Mouse (Mus musculus) neural tube, embryonic 13.5 days (tissue): ENCODE measurements around the gene Gm20388. TPM values are rescaled to one million over a fixed set of nuclear protein-coding genes. Genes with fewer than 3 reads are reported as not detected.
"Not testable (repeated sequence)": the region's sequence is repeated elsewhere in the genome, so short reads cannot be mapped to it uniquely, and the experiment has no call there.

Experiments used
- ATAC-seq: fragments of 200-750 bp; cut with Nextera tagmentation; 2 replicates; pipeline ENCODE4 v1.8.0; 2017; ENCODE audit warnings: low read depth, mild to moderate bottlenecking, moderate TSS enrichment, moderate library complexity
- H3K27ac ChIP-seq: fragments of 300-500 bp; sonication (generic); replicated peaks from 2 replicates; pipeline ENCODE4 v1.5.1; 2015; ENCODE audit warnings: moderate library complexity, mild to moderate bottlenecking, inconsistent platforms
- H3K27me3 ChIP-seq: fragments of 300-500 bp; sonication (generic); 2 replicates; pipeline ENCODE4 v1.6.1; 2015; ENCODE audit warnings: mild to moderate bottlenecking, inconsistent platforms
- H3K36me3 ChIP-seq: fragments of 300-500 bp; sonication (generic); 2 replicates; pipeline ENCODE4 v1.6.1; 2015; ENCODE audit warnings: mild to moderate bottlenecking, inconsistent platforms
- H3K4me1 ChIP-seq: fragments of 300-500 bp; sonication (generic); replicated peaks from 2 replicates; pipeline ENCODE4 v1.6.1; 2015; ENCODE audit warnings: inconsistent platforms
- H3K4me2 ChIP-seq: fragments of 300-500 bp; sonication (generic); 2 replicates; pipeline ENCODE4 v1.6.1; 2015; ENCODE audit warnings: inconsistent platforms, mild to moderate bottlenecking, moderate library complexity
- H3K4me3 ChIP-seq: fragments of 300-500 bp; sonication (generic); 2 replicates; pipeline ENCODE4 v1.5.1; 2015; ENCODE audit warnings: mild to moderate bottlenecking, inconsistent platforms
- H3K9ac ChIP-seq: fragments of 300-500 bp; sonication (generic); 2 replicates; pipeline ENCODE4 v1.6.1; 2015; ENCODE audit warnings: moderate library complexity, mild to moderate bottlenecking, inconsistent platforms
- H3K9me3 ChIP-seq: fragments of 300-500 bp; sonication (generic); 2 replicates; pipeline ENCODE4 v1.6.1; 2016; ENCODE audit warnings: inconsistent platforms
- WGBS: fragments of 180-500 bp; shearing (Covaris S2); methylation state at CpG from one replicate; pipeline ENCODE4 v1.1.7; 2015; 5-methylcytosine and 5-hydroxymethylcytosine counted together
- polyA plus RNA-seq: library from polyadenylated mRNA; unstranded; fragments of >200 nt; fragmentation: Nextera tagmentation; extraction: Ambion mirVana; gene quantifications from 2 replicates; pipeline ENCODE4 v1.2.1, GENCODE M21; 2015

The Gm20388 gene
- polyA plus RNA-seq, 1 experiment from 2014 or later: 0.27 TPM

DNA sequence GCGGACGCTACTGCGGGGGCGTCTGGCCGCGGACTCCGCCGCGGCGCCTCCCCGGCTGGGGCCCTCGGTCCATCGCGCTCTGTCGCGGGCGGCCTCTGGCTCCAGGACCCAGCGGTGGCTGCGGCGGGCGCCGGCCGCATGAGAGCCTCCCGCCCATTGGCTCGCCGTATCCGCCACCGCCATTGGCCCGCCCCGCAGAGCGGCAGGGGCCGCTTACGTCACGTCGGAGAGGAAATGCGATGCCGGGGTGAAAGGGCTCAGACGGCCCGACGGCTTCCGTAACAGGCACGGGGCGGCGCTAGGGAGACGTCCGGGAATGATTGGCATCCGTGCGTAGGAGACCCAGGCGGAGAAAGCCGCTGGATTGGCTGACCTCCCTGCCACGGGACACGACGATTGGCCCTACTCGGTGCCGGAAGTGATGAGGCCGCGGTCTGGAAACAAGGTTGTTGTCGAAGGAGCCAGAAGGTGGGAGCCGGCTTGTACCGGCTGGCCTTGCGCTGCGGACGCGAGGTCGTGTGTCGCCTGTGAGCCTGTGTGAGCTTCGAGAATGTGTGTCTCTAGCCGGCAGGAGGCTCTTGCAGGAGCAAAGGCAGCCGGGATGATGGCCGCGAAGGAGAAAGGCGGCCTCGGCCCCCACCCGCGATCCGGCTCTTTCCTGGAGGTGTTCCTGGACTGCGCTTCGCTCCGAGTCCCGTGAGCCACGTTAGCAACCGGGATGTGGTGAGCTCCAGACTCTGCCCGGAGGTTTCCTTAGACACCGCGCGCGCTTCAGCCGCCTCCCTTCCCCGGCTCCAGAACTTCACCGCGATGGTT lies 3131.7 kb downstream of the Gm20388 start, which contains the start of gene Ankrd11:
Gene Ankrd11 (minus strand): TSS at position 120 of the 816 bp plus-strand sequence.
- WGBS: under 1% methylated on average over 89 of the region's 91 CpGs
- no peaks in the 10 kb centered on the region for H3K27me3 ChIP-seq
- peak; percentile 98 for ATAC-seq

GRCm38 (mm10) chr8:123042974-123043625 lies 3132.5 kb downstream of the Gm20388 start:
- H3K4me3 ChIP-seq: peak overlapping the region; percentile 100
- H3K36me3 ChIP-seq: peaks cover 15% of the 10 kb centered on the region
- H3K9ac ChIP-seq: peak overlapping the region; percentile 88
- no peaks in the 10 kb centered on the region for H3K9me3 ChIP-seq
- no peaks in the 10 kb centered on the region for H3K27me3 ChIP-seq
- peaks cover 43% of the 10 kb centered on the region for H3K4me1 ChIP-seq
- H3K27ac ChIP-seq: peak overlapping the region; percentile 98
- no peak for ATAC-seq
- WGBS: 26% methylated on average over 22 of the region's 22 CpGs
- H3K4me2 ChIP-seq: peak overlapping the region; percentile 85

More for the DNA sequence above, 3131.7 kb downstream of the Gm20388 start, which contains the start of gene Ankrd11:
- Histone ChIP-seq H3K4me3 (peak within 1 kb of the TSS; percentile 100), H3K4me2 (peak within 1 kb of the TSS; percentile 85), H3K9ac (peak within 1 kb of the TSS; percentile 100), H3K27ac (peak within 1 kb of the TSS; percentile 98), H3K36me3 (peaks cover 15% of the 10 kb centered on the region), H3K4me1 (peaks cover 44% of the 10 kb centered on the region), H3K9me3 (no peaks in the 10 kb centered on the region)

DNA sequence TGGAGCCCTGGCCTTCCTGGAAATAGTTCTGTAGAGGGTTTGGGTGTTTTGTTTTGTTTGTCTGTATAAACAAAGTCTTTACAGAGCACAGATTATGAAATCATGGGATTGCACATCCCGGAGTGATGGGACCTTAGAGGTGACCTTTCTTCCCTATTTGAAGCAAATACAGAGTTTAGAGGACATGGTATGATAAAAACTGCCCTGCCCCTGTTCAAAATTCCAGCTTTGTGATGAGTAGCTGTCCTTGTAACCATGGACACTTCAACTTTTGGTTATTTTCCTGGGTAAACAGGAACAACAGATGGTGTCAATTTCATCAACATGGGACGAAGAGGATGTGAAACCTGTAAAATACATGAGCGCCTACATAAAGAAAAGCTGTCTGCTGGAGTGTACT lies 3133.3 kb downstream of the Gm20388 start:
- Histone ChIP-seq H3K27ac (no peak overlapping the region), H3K36me3 (peaks cover 15% of the 10 kb centered on the region), H3K27me3 (no peaks in the 10 kb centered on the region), H3K9ac (no peak overlapping the region), H3K4me2 (peak overlapping the region; percentile 85; the same call in 1 of the 2 replicates), H3K4me1 (peaks cover 35% of the 10 kb centered on the region), H3K9me3 (no peaks in the 10 kb centered on the region), H3K4me3 (no peak overlapping the region)
- 91% methylated on average over 3 of the region's 3 CpGs for WGBS
- no peak for ATAC-seq

GRCm38 (mm10) chr8:123044743-123045425 lies 3134.2 kb downstream of the Gm20388 start:
- WGBS: 90% methylated on average over 23 of the region's 23 CpGs
- not testable (repeated sequence) for H3K27me3 ChIP-seq, H3K4me2 ChIP-seq, H3K4me3 ChIP-seq, ATAC-seq, H3K9ac ChIP-seq, H3K9me3 ChIP-seq, H3K27ac ChIP-seq
- H3K4me1 ChIP-seq: peaks cover 26% of the 10 kb centered on the region
- peaks cover 15% of the 10 kb centered on the region for H3K36me3 ChIP-seq

DNA sequence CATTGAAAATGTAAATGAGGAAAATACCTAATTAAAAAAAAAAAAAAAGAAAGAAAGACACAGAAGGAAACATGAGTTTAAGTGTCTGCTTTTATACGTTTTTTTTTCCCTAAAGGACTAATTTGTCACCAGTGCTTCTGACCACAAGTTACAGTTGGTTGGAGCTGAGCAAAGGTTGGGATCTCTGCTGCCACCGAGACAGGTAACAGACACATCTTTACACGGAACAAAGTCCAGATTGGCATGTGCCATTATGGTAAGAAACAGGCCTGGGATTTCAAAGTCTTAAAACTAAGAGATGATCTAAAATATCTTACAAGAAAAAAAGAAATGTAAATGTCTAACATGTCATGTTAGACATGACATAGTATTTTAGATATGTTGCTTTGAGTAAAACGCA lies 3136.1 kb downstream of the Gm20388 start:
- Histone ChIP-seq H3K4me2 (no peak overlapping the region), H3K9me3 (no peaks in the 10 kb centered on the region), H3K27ac (no peak overlapping the region), H3K27me3 (no peaks in the 10 kb centered on the region), H3K4me3 (no peak overlapping the region), H3K36me3 (peaks cover 15% of the 10 kb centered on the region), H3K4me1 (peaks cover 15% of the 10 kb centered on the region), H3K9ac (no peak overlapping the region)
- WGBS: 85% methylated on average over 4 of the region's 4 CpGs
- ATAC-seq: no peak

- 91% methylated on average over 7 of the region's 7 CpGs for WGBS
- Histone ChIP-seq H3K4me1 (peaks cover 15% of the 10 kb centered on the region), H3K27me3 (no peaks in the 10 kb centered on the region), H3K4me3 (no peak overlapping the region), H3K4me2 (no peak overlapping the region), H3K9me3 (no peaks in the 10 kb centered on the region), H3K9ac (no peak overlapping the region), H3K36me3 (peaks cover 15% of the 10 kb centered on the region), H3K27ac (no peak overlapping the region)
- ATAC-seq: no peak
Observed at GRCm38 (mm10) chr8:123047827-123048226, 3137.2 kb downstream of the Gm20388 start.

DNA sequence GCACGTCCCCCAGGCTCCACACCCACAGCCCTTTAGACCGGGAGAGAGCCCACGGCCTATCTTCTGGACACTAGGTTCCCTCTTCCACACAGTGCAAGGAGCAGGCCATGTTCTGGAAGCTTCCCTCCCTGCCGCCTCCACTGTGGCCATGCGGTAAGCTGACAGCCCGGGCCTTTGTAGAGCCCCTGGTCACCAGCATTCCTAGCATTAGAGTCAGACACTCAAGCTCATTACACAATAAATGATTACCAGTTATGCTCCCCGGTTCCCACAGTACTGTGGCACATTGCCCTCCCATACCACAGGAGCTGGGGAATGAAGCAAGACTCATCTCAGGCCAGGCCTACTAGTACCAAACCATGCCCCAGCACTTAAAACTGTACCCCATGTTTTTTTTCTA lies 3137.8 kb downstream of the Gm20388 start:
- no peak overlapping the region for H3K4me2 ChIP-seq
- 88% methylated on average over 7 of the region's 7 CpGs for WGBS
- no peaks in the 10 kb centered on the region for H3K27me3 ChIP-seq
- no peak for ATAC-seq
- no peak overlapping the region for H3K9ac ChIP-seq
- H3K4me1 ChIP-seq: peaks cover 10% of the 10 kb centered on the region
- H3K36me3 ChIP-seq: peaks cover 15% of the 10 kb centered on the region
- H3K4me3 ChIP-seq: no peak overlapping the region
- no peaks in the 10 kb centered on the region for H3K9me3 ChIP-seq
- no peak overlapping the region for H3K27ac ChIP-seq

GRCm38 (mm10) chr8:123051458-123051857 lies 3140.8 kb downstream of the Gm20388 start:
- WGBS: 75% methylated on average over 5 of the region's 5 CpGs
- ATAC-seq: no peak
- no peaks in the 10 kb centered on the region for H3K4me1 ChIP-seq
- no peaks in the 10 kb centered on the region for H3K27me3 ChIP-seq
- H3K27ac ChIP-seq: no peak overlapping the region
- H3K36me3 ChIP-seq: no peaks in the 10 kb centered on the region
- no peaks in the 10 kb centered on the region for H3K9me3 ChIP-seq
- H3K4me3 ChIP-seq: no peak overlapping the region
- no peak overlapping the region for H3K4me2 ChIP-seq
- H3K9ac ChIP-seq: no peak overlapping the region

DNA sequence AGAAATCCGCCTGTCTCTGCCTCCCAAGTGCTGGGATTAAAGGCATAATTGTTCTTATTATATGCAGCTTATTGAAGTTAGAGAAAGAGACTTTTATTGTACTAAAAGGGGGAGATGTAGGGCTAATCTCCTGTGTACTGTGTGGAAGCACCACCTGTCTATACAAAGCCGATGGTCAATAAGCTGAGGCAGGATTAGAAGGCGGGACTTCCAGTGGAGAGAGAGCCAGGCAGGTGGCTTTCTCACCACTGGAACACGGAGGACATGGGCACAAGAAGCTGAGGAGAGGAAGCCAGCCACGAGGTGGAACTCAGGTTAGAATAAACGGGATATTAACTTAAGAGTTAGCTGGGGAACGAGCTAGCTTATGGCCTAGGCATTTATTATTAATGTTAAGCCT lies 3152.1 kb downstream of the Gm20388 start, which contains the start of gene Spg7:
Gene Spg7 (plus strand): TSS at position 222 of the 400 bp plus-strand sequence.
- H3K4me2 ChIP-seq: no peak within 1 kb of the TSS
- no peak within 1 kb of the TSS for H3K4me3 ChIP-seq
- no peak for ATAC-seq
- no peaks in the 10 kb centered on the region for H3K9me3 ChIP-seq
- 78% methylated on average over 7 of the region's 7 CpGs for WGBS
- H3K9ac ChIP-seq: peak within 1 kb of the TSS; percentile 90; the same call in 1 of the 2 replicates
- H3K4me1 ChIP-seq: peaks cover 33% of the 10 kb centered on the region
- no peaks in the 10 kb centered on the region for H3K27me3 ChIP-seq
- no peaks in the 10 kb centered on the region for H3K36me3 ChIP-seq
- 0 out of 2 replicates have a peak within 1 kb of the TSS, but pooled peaks have one; percentile 93 for H3K27ac ChIP-seq

GRCm38 (mm10) chr8:123064072-123064471 lies 3153.4 kb downstream of the Gm20388 start:
- 53% methylated on average over 4 of the region's 4 CpGs for WGBS
- Histone ChIP-seq H3K4me1 (peaks cover 33% of the 10 kb centered on the region), H3K27ac (peak overlapping the region; percentile 93), H3K4me2 (peak overlapping the region; percentile 69), H3K27me3 (no peaks in the 10 kb centered on the region), H3K9ac (peak overlapping the region; percentile 90; the same call in 1 of the 2 replicates), H3K4me3 (peak overlapping the region; percentile 77; the same call in 1 of the 2 replicates), H3K9me3 (no peaks in the 10 kb centered on the region), H3K36me3 (0 out of 2 replicates have a peak, but pooled peaks cover 6% of the 10 kb centered on the region)
- 0 out of 2 replicates have a peak, but pooled peaks have one; percentile 4 for ATAC-seq

GRCm38 (mm10) chr8:123064809-123065213 lies 3154.2 kb downstream of the Gm20388 start:
- H3K9me3 ChIP-seq: no peaks in the 10 kb centered on the region
- H3K4me2 ChIP-seq: peak overlapping the region; percentile 69
- no peaks in the 10 kb centered on the region for H3K27me3 ChIP-seq
- 3% methylated on average over 14 of the region's 14 CpGs for WGBS
- peak overlapping the region; percentile 77 for H3K4me3 ChIP-seq
- H3K9ac ChIP-seq: peak overlapping the region; percentile 90
- peak overlapping the region; percentile 93 for H3K27ac ChIP-seq
- H3K36me3 ChIP-seq: 0 out of 2 replicates have a peak, but pooled peaks cover 6% of the 10 kb centered on the region
- peaks cover 33% of the 10 kb centered on the region for H3K4me1 ChIP-seq
- peak; percentile 41; the same call in 1 of the 2 replicates for ATAC-seq
